Mouse (Mus musculus) heart, adult 8-10 months (tissue): ENCODE measurements around the gene Fam83g. TPM values are rescaled to one million over a fixed set of nuclear protein-coding genes. Genes with fewer than 3 reads are reported as not detected.

ENCODE experiments used
- DNase-seq: peaks from one replicate; pipeline ENCODE4 v3.0.0; 2022; ENCODE audit warnings: low spot score
- total RNA-seq, 4 experiments: library from RNA; stranded (reverse); gene quantifications; 2 replicates each; pipeline ENCODE4 v1.2.4; 2022

Gene Fam83g
- total RNA-seq, 4 experiments from 2014 or later = 0.19 to 0.41 (median 0.28) TPM

DNA sequence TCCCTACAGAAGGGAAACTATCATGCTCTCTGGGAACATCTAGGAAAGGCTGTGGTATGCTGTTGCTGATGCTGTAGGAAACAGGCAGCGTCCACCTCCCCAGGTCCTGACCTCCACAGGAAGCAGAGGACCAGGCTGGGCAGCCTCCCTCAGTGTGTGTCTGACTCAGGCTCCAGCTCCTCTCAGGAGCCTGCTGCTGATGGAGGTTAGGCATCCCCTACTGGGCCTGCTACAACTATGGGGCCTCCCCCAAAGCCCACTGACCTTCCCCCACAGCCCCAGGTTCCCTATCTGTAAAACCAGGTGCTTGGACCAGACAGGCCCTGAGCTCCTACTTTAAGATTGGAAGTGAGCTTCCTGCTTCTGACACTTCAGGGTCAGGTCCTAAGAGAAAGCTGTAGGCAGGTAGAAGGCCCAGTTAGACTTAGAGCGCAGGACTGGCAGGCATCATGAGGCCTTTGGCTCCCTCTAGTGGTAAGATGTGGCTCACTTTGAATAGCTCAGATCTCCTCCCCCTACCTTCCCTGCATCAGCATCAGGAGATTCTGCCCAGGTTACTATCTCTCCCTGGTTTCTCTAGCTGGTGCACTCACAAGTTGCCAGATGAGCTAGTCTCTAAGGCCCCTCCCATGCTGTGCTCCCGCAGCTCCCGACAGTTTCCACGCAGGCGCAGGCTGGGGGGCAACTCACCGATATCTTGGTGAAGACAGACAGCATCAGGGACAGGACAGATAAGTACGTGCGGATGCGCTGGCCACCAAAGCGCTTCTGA is 30.6 kb downstream of the Fam83g start:
- peak; percentile 83 for DNase-seq

DNA sequence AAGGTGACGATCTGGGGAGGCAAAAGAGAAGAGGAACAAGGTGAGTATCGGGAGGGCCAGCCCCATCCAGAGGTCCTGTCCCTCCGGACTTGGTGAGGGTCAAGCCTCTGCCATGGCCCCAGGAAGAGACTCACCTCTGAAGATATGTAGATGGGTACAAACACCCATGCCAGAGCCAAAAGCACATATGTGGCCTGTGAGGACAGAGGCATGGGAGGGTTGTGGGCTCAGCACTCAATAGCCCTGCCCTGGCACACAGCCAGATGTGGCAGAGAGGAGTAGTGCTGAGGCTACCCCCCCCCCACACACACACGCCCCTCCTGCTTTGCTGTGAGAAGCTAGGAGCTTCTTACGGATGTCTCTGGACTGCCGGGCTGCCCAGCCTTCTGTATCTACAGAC is 31.2 kb downstream of the Fam83g start:
- DNase-seq = no peak

DNA sequence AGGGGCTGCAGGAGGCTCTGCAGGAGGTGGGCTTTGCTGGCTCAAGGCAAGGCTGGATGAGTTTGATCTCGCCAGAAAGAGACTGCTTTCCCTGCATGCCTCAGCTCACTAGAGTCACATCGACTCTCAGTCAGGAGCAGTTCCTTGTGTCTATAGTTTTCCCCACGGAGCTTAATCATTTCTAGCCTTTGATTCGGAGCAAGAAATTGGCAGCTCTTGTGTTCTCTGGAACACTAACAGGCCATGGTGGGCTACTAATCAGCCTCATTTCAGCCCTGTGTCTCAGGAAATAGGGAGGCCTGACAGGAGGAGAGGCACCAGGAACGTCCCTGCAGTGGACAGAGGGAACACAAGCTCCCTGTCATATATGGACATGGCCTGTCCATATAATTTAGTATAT is 34.1 kb downstream of the Fam83g start:
- no peak for DNase-seq

DNA sequence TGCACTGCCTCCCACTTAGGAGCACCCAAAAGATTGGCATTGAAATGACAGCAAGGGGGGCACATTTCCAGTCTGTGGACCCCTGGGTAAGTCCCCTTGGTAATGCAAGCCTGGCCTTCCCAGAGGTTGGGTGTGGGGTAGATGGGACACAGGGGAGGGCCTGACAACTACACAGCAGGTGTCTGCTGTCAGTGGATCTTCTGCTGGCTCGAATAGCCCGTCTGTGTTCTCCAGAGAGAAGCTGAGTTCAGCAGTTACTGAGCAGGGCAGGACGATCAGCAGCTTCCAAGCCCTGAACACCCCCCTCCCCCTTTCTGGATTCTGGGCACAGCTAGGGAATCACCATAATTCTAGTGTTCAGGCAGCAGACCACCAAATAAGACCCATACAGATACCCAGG is 35.5 kb downstream of the Fam83g start:
- DNase-seq = no peak

DNA sequence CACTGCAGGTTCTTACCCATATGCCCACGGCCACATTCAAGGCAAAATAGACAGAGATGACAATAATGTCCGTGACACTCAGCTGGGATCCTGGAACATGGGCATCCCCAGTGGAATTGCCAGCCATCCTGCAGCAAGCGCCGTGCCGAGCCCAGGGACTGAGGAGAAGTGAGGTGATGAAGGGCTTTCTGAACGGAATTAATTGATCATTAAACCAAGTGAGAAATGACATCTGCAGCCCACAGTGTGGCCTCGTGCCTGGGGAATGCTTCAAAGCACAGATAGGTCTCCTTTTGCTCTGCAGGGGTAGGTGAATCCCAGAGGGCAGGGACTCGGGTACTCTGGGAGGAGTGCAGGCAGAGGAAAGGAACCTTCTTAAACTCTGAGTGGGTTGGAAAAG is 35.9 kb downstream of the Fam83g start:
- no peak for DNase-seq

DNA sequence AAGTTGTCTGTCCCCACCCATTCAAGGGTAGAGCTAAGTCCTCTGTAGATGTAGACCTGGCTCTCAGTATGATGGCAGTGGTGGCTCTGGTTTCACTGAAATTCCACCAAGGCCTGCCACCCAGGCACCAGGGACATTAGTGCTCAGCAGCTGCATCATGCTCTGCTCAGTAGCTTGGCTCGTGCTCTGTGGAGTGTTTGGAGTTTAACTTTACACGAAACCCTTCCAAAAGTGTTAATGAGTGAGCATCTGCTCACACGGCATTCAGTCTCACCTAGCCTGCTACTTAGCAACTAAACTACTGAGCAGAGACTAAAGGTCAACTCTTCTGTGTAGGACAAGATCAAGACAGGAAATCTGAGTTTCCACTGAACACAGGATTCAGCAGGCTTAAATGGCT is 36.7 kb downstream of the Fam83g start, which contains the start of gene Slc5a10:
Gene Slc5a10, minus strand, starts transcription at position 191 of the 400 bp plus-strand sequence.
- DNase-seq = no peak

DNA sequence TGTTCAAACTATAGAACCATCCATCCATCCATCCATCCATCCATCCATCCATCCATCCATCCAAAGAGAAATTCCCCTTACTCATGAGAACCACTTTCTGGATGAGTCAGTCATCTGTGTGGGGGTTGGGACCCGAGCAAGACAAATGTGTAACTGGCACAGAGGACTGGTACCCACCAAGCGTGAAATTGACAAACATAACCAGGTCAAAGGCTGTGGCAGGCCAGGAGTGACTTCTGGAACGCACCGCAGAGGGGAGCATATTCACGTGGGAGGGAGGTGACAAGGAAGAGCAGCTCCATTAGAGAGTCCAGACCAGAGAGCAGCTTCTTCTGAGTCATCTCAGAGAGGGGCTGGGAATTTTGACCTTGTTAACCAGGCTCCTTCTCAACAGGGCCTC is 38.2 kb downstream of the Fam83g start:
- no peak for DNase-seq

DNA sequence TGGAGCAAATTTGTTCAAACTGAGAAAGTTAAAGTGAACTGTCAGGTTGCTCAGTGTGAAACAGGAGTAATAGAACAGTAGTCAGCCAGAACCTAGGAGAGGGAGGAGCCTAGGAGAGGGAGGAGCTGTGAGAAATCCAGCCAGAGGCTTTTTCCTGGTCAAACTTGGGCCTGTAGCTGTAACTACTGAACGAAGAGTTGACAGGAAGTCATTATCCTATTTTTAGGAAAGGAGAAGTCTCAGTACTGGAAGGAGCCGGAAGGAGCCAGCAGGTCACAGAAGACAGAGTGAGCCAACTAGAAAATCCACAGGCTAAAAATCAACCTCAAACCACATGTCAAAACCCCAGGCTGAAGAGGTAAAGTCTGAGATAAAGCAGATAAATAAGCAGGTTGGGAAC is 44.1 kb downstream of the Fam83g start:
- DNase-seq = peak; percentile 51

DNA sequence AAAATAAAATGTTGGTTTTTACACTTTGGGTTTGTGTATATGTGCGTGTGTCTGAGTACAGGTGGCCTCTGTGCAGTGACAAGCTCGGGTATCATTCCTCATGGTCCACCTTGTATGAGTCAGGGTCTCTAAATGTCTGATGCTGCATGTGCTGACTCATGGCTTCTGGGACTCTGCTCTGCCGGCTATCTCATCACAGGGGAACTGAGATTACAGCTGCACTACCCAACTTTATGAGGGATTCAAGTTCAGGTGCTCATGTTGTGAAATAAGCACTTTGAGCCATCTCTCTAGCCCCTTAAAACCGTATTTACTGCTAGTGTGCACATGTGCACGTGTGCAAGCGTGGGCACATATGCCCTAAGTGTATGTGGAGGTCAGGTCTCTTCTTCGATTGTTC is 48.8 kb downstream of the Fam83g start:
- no peak for DNase-seq

DNA sequence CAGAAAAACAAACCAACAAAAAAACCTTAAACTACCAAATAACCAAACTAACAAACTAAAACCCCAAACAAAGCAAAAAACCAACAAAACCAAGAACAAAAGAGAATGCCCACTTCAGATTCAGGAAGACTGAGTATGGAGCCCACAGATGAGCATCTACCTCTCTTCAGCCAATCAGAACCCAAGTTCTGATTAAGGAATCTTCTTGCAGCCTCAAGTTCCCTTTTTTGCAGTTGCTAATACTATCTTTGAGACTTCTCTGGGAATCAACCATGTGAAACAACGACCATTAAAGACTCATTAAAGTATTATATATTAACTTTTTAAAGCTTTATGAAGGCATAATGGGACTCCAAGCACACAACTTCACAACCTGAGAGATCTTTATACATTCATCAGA is 53.4 kb downstream of the Fam83g start:
- DNase-seq = no peak

DNA sequence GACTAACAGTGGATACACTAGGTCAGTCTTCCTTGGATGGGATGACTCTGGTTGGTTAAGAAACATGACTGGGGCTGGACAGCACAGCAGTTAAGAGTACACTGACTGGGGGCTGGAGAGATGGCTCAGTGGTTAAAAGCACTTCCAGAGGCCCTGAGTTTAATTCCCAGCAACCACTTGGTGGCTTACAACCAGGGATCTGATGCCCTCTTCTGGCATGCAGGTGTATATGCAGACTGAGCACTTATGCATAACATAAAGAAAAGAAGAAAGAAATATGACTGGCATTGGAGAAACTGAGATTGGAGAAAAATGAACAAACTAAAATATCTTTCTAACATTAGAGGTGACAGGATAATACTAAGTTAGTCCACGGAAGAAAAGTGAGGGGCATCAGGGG is 56.6 kb downstream of the Fam83g start:
- no peak for DNase-seq

DNA sequence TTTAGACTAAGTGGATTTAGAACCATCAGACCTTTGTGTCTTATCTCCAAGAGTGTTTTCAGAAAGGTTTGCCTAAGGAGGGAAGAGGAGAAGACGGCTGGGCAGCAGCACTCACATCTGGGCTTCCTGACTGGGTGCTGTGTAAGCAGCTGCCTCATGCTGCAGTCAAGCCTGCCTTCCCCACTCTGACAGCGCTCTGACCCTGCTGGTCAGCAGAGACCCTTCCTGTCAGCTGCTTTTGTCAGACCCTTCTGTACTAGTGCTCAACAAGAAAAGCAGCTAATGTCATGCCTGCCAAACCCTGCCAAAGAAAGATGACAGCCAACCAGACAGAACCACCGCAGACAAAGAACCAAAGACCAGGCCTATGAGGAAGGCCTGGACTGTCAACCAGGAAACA is 59.9 kb downstream of the Fam83g start:
- no peak for DNase-seq

DNA sequence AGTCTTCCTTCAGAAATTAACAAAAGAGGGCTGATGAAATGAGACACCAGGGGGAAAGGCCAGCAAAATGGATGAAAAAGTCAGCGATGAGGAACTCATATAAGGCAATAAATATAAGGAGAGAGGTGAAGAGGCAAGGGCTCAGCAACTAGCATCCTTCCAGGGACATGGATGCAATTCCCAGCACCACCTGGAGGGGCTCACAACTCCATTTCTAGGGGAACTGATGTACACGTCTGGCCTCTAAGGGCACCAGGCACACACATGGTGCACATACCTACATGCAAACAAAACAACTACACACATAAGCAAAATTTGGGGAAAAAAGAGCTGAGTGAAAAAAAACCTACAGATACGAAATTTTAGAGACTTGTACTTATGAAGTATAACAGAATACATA is 60.6 kb downstream of the Fam83g start:
- no peak for DNase-seq

DNA sequence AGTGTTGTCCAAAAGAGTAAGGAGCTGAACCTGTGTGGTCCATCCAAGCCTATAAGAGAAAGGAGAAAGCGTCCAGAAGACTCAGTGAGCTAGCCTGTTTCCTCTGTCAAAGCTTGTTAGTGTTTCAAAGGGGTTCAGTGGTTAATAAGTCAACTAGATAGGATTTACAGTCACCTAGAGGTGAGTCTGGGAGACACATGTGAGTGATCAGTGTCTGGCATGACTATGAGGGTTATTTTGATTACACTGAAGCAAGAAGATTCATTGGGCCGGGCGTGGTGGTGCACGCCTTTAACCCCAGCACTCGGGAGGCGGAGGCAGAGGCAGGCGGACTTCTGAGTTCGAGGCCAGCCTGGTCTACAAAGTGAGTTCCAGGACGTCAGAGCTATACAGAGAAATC is 61.9 kb downstream of the Fam83g start:
- DNase-seq = no peak

DNA sequence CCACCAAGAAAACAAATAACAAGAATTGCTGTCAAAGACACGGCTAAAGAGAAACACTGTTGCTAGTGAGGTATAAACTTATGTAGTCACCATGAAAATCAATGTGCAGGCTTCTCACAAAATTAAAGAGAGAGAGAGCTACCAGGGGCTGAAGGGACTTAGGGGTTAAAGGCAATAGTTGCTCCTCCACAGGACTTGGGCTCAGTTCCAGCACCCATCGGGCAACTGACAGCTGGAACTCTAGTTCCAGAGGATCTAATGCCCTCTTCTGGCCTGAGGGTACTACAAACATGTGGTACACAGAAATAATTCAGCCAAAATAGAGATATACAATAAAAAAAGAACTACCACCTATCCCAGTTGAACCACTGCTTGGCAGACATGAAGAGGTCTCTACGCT is 63.3 kb downstream of the Fam83g start:
- no peak for DNase-seq

DNA sequence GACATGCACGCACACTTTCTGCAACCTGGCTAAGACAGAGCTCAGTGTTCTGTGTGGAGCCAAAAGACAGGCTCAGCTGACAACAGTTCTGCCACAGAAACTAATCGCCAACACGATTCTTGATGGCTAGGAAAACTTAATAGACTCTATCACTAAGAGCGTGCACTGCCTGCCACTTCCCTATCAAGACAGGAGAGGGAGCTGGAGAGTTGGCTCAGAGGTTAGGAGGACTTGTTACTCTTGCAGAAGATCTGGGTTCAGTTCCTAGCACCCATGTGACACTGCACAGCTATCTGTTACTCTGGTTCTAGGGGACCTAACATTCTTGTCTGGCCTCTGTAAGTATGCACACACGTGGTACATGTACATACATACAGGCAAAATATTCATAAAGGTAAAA is 67.7 kb downstream of the Fam83g start:
- no peak for DNase-seq

DNA sequence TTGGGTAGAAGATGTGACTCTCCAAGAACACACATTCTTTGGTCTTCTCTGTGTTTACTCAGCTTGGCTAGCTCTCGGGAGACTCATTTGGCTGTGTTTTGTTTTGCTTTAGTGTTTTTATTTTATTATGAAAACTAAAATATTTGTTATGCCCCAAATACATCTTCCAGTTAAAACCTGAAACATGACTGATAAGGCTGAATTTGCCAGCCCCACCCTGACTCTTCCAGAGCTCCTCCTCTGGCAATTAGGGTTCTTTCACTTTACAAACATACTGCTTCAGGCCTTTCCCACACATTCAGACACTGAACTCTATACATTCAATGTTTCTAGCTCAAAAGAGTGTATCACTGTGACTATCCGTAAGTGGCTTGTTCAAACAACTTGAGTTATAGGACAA is 73.3 kb downstream of the Fam83g start:
- DNase-seq = no peak

Other genes with a start within 250 kb of the Fam83g start
- gene Rnf112, start 230.0 kb upstream of the Fam83g start, total RNA-seq = under 1 TPM in 3 of 4 experiments, not detected in 1; 0.12 to 0.14 (median 0.14) TPM
- gene Mfap4, start 198.7 kb upstream of the Fam83g start, total RNA-seq = 10 to 100 TPM in 2 of 4 experiments, 1 to 10 TPM in 2; 7.9 to 11.9 (median 9.9) TPM
- gene Mapk7, start 189.7 kb upstream of the Fam83g start, total RNA-seq = 1 to 10 TPM; 4.3 to 5.1 (median 4.7) TPM
- 10 to 100 TPM in 1 of 4 experiments, 1 to 10 TPM in 3; 7.9 to 11.2 (median 8.3) TPM for gene B9d1, start 178.9 kb upstream of the Fam83g start, total RNA-seq
- gene Epn2, start 104.4 kb upstream of the Fam83g start, total RNA-seq = 10 to 100 TPM; 21.1 to 28.0 (median 23.5) TPM
- gene Grap, start 30.8 kb upstream of the Fam83g start, total RNA-seq = 10 to 100 TPM in 3 of 4 experiments, 1 to 10 TPM in 1; 8.5 to 12.2 (median 11.5) TPM
- gene Slc5a10, start 36.7 kb downstream of the Fam83g start, total RNA-seq = not detected
- 10 to 100 TPM in 1 of 4 experiments, 1 to 10 TPM in 3; 6.2 to 10.0 (median 8.5) TPM for gene Prpsap2, start 78.0 kb downstream of the Fam83g start, total RNA-seq
- gene Ulk2, start 171.0 kb downstream of the Fam83g start, total RNA-seq = 10 to 100 TPM; 52.4 to 57.6 (median 54.6) TPM
- gene Akap10, start 246.2 kb downstream of the Fam83g start, total RNA-seq = 10 to 100 TPM; 11.5 to 14.9 (median 14.4) TPM